Mouse (Mus musculus) liver, embryonic 13.5 days (tissue): ENCODE data around the gene Medag. TPM values are rescaled to one million over a fixed set of nuclear protein-coding genes. Genes with fewer than 3 reads are reported as not detected.

Source experiments
- ATAC-seq: fragments of 200-750 bp; cut with Nextera tagmentation; 2 replicates; pipeline ENCODE4 v1.8.0; 2017; ENCODE audit warnings: low read depth, mild to moderate bottlenecking, moderate number of reproducible peaks, moderate library complexity
- DNase-seq: peaks from one replicate; pipeline ENCODE4 v3.0.0; 2022
- H3K27ac ChIP-seq: fragments of 300-500 bp; sonication (generic); 2 replicates; pipeline ENCODE4 v1.5.1; 2015; ENCODE audit warnings: moderate library complexity, mild to moderate bottlenecking, inconsistent platforms
- H3K27me3 ChIP-seq: fragments of 300-500 bp; sonication (generic); 2 replicates; pipeline ENCODE4 v1.6.1; 2015; ENCODE audit warnings: mild to moderate bottlenecking, inconsistent platforms
- H3K36me3 ChIP-seq: fragments of 300-500 bp; sonication (generic); 2 replicates; pipeline ENCODE4 v1.6.1; 2015; ENCODE audit warnings: mild to moderate bottlenecking, inconsistent platforms
- H3K4me1 ChIP-seq: fragments of 300-500 bp; sonication (generic); replicated peaks from 2 replicates; pipeline ENCODE4 v1.6.1; 2015; ENCODE audit warnings: inconsistent platforms
- H3K4me2 ChIP-seq: fragments of 300-500 bp; sonication (generic); 2 replicates; pipeline ENCODE4 v1.6.1; 2015; ENCODE audit warnings: inconsistent platforms, mild to moderate bottlenecking, moderate library complexity
- H3K4me3 ChIP-seq: fragments of 300-500 bp; sonication (generic); replicated peaks from 2 replicates; pipeline ENCODE4 v1.5.1; 2015; ENCODE audit warnings: mild to moderate bottlenecking, inconsistent platforms
- H3K9ac ChIP-seq: fragments of 300-500 bp; sonication (generic); 2 replicates; pipeline ENCODE4 v1.6.1; 2015; ENCODE audit warnings: mild to moderate bottlenecking, inconsistent platforms
- H3K9me3 ChIP-seq: fragments of 300-500 bp; sonication (generic); replicated peaks from 2 replicates; pipeline ENCODE4 v1.6.1; 2016; ENCODE audit warnings: inconsistent platforms
- WGBS: fragments of 180-500 bp; shearing (Covaris S2); methylation state at CpG from one replicate; pipeline ENCODE4 v1.1.7; 2015; ENCODE audit not compliant: insufficient replicate concordance; 5-methylcytosine and 5-hydroxymethylcytosine counted together
- polyA plus RNA-seq: library from polyadenylated mRNA; unstranded; fragments of >200 nt; fragmentation: Nextera tagmentation; extraction: Ambion mirVana; gene quantifications from 2 replicates; pipeline ENCODE4 v1.2.1, GENCODE M21; 2015

Gene Medag
- polyA plus RNA-seq, 1 experiment from 2014 or later = 0.36 TPM

GRCm38 (mm10) chr5:149449406-149449805 is 37.9 kb downstream of the Medag start:
- Histone ChIP-seq H3K36me3 (no peaks in the 10 kb centered on the region), H3K27me3 (no peaks in the 10 kb centered on the region), H3K4me2 (no peak overlapping the region), H3K9me3 (peaks cover 3% of the 10 kb centered on the region; the same call in 1 of the 2 replicates), H3K9ac (no peak overlapping the region), H3K4me3 (no peak overlapping the region), H3K27ac (no peak overlapping the region), H3K4me1 (no peaks in the 10 kb centered on the region)
- ATAC-seq = no peak
- WGBS = 77% methylated on average over 7 of the region's 7 CpGs
- no peak for DNase-seq

GRCm38 (mm10) chr5:149451209-149451681 is 39.7 kb downstream of the Medag start:
- Histone ChIP-seq H3K27ac (no peak overlapping the region), H3K27me3 (no peaks in the 10 kb centered on the region), H3K4me3 (no peak overlapping the region), H3K36me3 (no peaks in the 10 kb centered on the region), H3K9ac (no peak overlapping the region), H3K4me1 (no peaks in the 10 kb centered on the region), H3K9me3 (peaks cover 3% of the 10 kb centered on the region; the same call in 1 of the 2 replicates), H3K4me2 (no peak overlapping the region)
- DNase-seq = no peak
- WGBS = 66% methylated on average over 7 of the region's 7 CpGs
- no peak for ATAC-seq

DNA sequence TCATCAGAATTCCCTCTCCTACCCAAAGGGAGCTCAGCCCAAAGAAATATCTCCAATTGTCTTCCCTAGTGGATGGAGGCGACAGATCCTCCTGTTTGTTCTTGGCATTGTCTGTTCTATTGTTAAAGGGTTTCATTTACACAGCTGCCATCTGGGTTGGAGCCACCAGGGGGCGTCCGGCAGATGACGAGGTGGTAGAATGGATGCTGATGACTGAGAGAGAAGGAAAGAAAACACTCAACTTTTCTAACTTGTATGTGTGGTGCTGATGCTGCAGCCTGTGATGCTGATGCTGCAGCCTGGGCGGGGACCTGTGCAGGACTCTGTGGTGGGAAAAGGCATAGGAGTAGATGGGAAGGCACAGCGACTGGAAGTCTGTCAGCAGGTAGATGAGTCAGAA is 42.7 kb downstream of the Medag start:
- WGBS = 18% methylated on average over 6 of the region's 6 CpGs
- ATAC-seq = no peak

DNA sequence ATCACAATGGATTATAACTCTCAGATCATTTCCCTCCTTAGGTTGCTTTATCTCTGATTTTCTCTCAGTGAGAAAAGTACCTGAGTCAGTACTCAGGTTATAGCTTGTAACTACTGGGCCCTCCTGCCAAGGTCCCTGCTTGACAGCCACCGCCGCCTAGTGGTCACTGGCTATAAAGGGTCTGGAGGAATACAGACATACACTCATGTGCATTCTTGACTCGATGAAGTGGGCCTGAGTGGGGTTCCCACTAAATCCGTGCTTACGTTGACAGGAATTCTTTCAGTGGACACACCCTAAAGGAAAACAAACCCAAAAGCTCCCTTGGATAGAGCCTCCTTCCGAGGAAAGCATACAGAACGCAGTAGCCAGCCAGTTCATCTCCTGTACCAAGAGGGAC is 45.0 kb downstream of the Medag start:
- H3K4me3 ChIP-seq = no peak overlapping the region
- no peaks in the 10 kb centered on the region for H3K36me3 ChIP-seq
- no peak overlapping the region for H3K27ac ChIP-seq
- 73% methylated on average over 7 of the region's 7 CpGs for WGBS
- no peak for DNase-seq
- H3K4me2 ChIP-seq = no peak overlapping the region
- no peak overlapping the region for H3K9ac ChIP-seq
- H3K4me1 ChIP-seq = no peaks in the 10 kb centered on the region
- ATAC-seq = no peak
- H3K9me3 ChIP-seq = no peaks in the 10 kb centered on the region
- no peaks in the 10 kb centered on the region for H3K27me3 ChIP-seq

More for the DNA sequence above, 42.7 kb downstream of the Medag start:
- Histone ChIP-seq H3K27me3 (no peaks in the 10 kb centered on the region), H3K9me3 (no peaks in the 10 kb centered on the region), H3K4me1 (no peaks in the 10 kb centered on the region), H3K4me2 (no peak overlapping the region), H3K4me3 (no peak overlapping the region), H3K27ac (no peak overlapping the region), H3K36me3 (no peaks in the 10 kb centered on the region), H3K9ac (no peak overlapping the region)
- DNase-seq = peak; percentile 13

GRCm38 (mm10) chr5:149462071-149462470 is 50.5 kb downstream of the Medag start:
- Histone ChIP-seq H3K36me3 (no peaks in the 10 kb centered on the region), H3K9me3 (no peaks in the 10 kb centered on the region), H3K27ac (no peak overlapping the region), H3K4me1 (no peaks in the 10 kb centered on the region), H3K4me2 (no peak overlapping the region), H3K27me3 (no peaks in the 10 kb centered on the region), H3K9ac (no peak overlapping the region), H3K4me3 (no peak overlapping the region)
- 59% methylated on average over 3 of the region's 3 CpGs for WGBS
- no peak for DNase-seq
- ATAC-seq = no peak

DNA sequence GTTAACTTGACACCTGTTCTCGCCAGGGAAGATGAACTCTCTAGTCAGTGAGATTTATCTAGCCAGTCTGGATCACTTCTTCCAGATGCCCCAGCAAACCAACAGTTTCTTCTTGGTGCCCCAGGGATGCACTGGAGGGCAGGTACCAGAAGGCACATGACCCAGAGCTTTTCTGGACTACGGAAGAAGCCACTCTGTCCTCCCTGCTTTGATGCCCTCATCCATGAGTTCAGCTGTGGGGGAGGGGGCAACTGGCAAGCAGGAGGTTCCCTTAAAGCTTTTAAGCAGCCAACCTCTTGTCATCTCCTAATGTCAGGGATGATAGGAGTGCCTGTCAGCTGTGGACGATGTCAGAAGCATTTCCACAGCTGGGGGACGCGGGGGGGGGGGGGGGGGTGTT is 53.8 kb downstream of the Medag start:
- H3K27ac ChIP-seq = no peak overlapping the region
- H3K9ac ChIP-seq = no peak overlapping the region
- H3K27me3 ChIP-seq = no peaks in the 10 kb centered on the region
- no peak overlapping the region for H3K4me2 ChIP-seq
- DNase-seq (no peak), ATAC-seq (no peak)
- H3K4me1 ChIP-seq = no peaks in the 10 kb centered on the region
- 33% methylated on average over 4 of the region's 5 CpGs for WGBS
- no peaks in the 10 kb centered on the region for H3K9me3 ChIP-seq
- H3K36me3 ChIP-seq = no peaks in the 10 kb centered on the region
- H3K4me3 ChIP-seq = no peak overlapping the region

DNA sequence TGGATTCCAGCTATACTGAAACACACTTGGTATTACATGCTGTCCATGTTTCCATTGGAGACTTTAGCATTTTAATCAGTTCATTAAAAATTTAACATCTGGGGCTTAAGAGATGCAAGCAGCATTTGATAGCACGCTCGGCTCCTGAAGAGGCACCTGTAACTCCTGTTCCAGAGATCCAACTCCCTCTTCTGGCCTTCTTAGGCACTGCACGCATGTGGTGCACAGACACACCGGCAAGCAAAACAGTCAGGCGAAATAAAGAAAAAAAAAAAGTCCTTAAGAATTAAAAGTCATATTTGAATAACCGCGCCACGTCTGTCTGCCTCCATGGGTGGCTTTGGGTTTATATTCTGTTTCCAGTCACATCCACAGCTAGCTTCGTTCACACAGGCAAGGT is 62.6 kb downstream of the Medag start:
- no peak for DNase-seq
- 85% methylated on average over 9 of the region's 9 CpGs for WGBS
- no peaks in the 10 kb centered on the region for H3K9me3 ChIP-seq
- no peak overlapping the region for H3K4me2 ChIP-seq
- no peak overlapping the region for H3K9ac ChIP-seq
- H3K4me3 ChIP-seq = no peak overlapping the region
- no peak overlapping the region for H3K27ac ChIP-seq
- no peaks in the 10 kb centered on the region for H3K36me3 ChIP-seq
- no peak for ATAC-seq
- H3K27me3 ChIP-seq = no peaks in the 10 kb centered on the region
- no peaks in the 10 kb centered on the region for H3K4me1 ChIP-seq

DNA sequence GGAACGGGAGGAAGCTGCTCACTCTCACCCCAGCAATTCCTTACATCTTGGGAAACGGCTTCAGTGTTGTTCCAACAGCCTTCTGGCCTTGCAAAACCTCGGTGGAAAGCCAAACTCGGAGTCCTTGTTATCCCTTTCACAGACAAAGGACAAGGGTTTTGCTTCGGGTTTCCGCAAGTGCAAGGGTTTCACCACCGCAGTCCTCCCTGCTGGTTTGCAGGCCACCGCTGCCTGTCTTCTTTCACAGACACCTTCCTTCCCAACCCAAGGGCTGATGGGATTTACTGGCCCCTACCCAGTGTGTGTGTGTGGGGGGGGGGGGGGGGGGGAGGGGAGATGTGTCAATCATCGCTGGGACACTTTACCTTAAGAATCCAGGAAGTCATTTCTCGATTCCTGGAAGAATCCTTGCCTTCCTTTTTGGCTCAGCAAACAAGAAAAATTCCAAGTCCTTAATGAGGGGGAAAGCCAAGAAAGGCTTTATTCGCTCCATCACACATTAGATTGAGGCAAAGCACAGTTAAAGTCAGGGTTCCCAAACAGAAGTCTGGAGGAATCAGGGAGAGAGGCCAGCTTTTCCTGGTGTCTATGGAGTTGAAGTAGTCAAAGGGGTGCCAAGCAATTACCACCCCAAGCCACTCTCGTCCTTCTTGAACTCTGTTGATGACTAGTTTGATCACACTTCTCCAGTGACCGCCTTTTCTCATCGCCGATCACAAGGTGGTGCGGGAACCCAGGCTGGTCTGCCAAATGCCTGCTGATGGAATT is 63.3 kb downstream of the Medag start:
- WGBS = 84% methylated on average over 16 of the region's 16 CpGs
- H3K4me2 ChIP-seq = no peak overlapping the region
- no peak for DNase-seq
- H3K4me1 ChIP-seq = no peaks in the 10 kb centered on the region
- H3K36me3 ChIP-seq = no peaks in the 10 kb centered on the region
- no peaks in the 10 kb centered on the region for H3K9me3 ChIP-seq
- no peak for ATAC-seq
- no peak overlapping the region for H3K9ac ChIP-seq
- no peak overlapping the region for H3K27ac ChIP-seq
- no peaks in the 10 kb centered on the region for H3K27me3 ChIP-seq
- no peak overlapping the region for H3K4me3 ChIP-seq

Other genes with a start within 250 kb of the Medag start
- 24.2 and 28.6 TPM in 2 replicates for gene Uspl1, start 227.4 kb upstream of the Medag start, polyA plus RNA-seq
- 678 and 901 TPM in 2 replicates for gene Hmgb1, start 227.3 kb upstream of the Medag start, polyA plus RNA-seq
- 22.5 and 24.7 TPM in 2 replicates for gene Alox5ap, start 147.0 kb upstream of the Medag start, polyA plus RNA-seq
- 0.10 TPM in 2 replicates for gene Tex26, start 27.9 kb downstream of the Medag start, polyA plus RNA-seq
- gene Wdr95, start 116.9 kb downstream of the Medag start, polyA plus RNA-seq = not detected in 2 replicates
- gene Hsph1, start 224.6 kb downstream of the Medag start, polyA plus RNA-seq = 45.2 and 60.6 TPM in 2 replicates